Mouse (Mus musculus): Measurements from ENCODE around the gene Lrrc75b.

DNA sequence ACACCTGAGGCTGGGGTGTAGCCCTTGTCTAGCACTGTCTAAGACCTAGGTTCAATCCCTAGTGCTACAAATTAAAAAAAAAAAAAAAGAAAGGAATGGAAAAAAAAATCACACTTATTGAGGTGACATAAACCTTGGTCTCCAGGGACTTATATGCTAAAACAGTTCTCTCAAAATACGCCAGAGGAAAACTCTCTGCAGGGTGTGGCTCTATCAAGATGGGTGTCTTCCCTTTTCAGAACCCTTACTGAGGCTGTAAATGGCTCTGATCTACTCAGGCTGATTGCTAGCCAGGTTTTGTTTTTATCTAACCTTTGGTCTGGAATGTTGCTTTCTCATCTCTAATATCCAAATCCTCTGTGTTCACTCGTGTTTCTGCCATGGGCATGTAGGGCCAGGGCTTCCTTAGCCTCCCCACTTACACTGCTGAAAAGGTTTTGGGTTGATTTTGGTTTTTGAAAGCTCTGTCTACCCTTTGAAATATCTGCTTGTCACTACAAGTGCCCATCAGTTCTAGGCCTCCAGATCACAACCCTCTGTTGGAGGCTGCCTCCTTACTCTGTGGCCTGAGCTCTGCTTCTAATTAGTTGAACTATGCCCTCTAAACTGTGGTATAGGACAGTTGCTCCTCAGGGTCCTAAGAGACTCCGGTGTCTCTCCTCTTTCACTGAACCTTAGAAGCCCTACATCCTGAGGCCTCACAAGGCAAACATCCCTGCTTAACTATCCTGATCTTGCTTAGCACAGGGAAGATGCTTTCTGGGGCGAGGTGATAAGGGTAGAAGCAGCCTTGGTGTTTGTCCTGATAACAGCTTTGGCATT lies 44.7 kb downstream of the Lrrc75b start:
- TF ChIP-seq GATA1 (IDR thresholded peaks at IDR 0.05; ENCODE audit: low read length) (peak; percentile 96), TAL1 (IDR thresholded peaks at IDR 0.05; ENCODE audit: low read length) (peak; percentile 95)

All from erythroblast, embryonic 14.5 days (primary cell).